Mouse (Mus musculus) cerebellum, postnatal 36 days (tissue): ENCODE measurements around the gene Arpp19.

Source experiments
- DNase-seq, 2 experiments: peaks; one replicate each; pipeline ENCODE4 v3.0.0; 2021 to 2022; ENCODE audit warnings: mixed read lengths in 2 of 2

Gene Arpp19

DNA sequence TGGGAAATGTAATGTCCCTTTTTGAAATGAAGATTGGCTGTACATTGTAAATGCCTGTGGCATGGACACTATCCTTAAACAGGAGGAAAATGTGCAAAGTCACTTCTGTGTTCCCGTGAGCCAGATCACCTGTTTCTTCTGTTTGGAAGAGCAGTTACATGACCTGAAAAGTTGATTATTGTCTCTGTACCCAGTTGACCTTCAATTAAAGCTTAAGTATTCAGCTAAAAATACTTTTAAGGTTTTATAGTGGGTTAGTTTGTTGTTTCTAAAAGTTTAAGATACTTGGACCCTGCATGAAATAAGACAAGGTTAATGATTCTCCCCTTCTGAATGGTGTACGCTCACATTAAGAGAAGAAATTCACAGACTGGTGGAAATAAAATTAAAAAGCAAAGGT, 3.2 kb downstream of the Arpp19 start:
- DNase-seq: no peak

DNA sequence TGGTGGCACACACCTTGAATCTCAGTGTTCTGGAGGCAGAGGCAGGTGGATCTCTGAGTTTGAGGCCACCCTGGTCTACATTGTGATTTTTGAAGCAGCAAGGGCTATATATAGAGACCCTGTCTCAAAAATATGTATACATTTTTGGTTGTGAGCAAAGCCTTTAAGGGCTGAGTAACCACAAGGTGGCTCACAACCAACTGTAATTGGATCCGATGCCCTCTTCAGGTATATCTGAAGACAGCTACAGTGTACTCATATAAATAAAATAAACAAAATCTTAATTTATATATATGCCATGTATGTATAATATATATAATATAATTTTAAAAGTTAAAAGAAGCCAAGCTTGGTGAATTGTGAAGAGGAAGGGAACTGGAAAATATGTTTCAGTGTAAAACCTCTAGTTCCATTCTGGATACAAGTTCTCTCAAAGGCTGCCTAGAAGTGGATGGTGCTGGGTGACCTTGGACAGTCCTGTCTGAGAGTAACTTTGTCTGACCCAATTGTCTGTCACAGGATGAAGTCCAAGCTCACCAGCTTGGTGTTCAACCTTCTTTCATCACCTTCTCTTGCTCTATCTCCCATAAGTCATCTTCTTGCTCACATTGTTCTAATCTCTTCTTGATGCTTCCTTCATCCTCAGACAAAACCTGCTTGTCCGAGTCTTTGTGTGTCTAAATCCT, 4.6 kb downstream of the Arpp19 start:
- no peak for DNase-seq

DNA sequence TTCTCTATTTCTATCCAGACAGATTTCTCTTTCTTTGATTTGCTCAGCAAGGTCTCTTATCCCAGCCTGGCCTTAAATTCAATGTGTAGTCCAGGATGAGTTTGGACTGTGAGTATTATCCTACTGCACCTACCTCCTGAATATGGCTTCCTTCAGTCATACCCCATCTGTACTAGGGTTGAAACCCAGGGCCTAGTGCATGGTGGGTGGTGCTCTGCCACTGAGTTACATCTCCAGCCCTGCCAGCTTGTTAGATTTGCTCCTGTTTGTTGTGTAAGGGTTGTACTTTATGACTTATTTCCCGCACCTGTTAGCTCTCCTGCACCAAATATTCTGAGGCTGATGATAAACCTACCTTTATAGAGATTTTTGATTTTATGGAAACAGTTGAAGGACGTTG, 5.8 kb downstream of the Arpp19 start:
- no peak for DNase-seq

DNA sequence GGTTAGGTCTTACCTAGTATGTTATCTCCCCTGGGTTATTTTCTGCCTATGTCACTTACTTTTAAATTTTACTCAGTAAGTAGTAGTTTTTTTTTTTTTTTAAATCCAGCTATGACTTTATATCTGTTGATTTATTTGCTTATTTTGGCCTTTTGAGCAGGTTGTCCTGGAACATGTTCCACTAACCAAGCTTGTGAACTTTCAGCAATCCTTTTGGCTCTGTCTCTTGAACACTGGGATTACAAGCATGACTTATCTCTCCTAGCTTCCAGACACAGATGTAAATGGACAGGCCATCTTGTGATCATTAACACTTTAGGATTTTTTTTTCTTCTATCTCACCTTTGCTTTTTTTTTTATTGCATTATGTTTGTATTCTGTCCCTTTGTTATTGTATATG, 9.7 kb downstream of the Arpp19 start:
- DNase-seq: no peak

DNA sequence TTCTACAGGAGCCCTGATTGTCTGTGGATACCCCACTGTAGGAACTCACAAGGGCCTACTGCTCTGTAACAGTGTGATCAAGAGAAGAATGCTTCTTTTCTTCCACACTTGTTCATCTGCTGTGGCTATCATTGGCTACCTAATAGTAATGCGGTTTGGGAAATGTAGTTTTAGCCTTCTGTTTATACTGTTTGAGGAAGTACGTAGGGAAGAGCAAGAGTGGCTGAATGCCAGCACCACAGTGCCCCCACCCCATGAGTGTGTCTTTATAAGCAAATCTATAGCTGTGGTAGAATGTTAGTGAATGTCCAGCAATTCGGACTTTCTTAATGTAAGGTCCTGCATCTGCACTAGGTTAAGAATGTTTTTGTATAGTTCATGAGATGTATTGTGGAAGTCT, 11.7 kb downstream of the Arpp19 start:
- no peak for DNase-seq

DNA sequence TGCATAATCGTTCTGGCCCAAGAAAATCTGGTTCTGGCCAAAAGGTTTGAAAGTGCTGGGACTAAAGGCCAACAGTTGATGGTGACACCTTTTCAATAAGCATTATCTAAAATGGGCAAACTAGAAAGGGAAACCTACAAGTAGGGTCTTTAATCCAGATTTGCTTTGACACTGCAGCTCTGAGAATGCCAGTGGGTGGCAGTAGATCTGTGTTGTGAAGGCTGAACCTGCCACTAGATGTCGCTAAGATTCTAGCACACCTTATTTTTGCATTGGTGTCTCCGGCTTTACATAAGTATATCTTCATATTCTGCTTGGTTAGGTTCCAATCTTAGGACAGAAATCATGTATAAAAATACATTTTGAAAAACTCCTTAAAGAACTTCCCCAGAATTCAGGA, 12.6 kb downstream of the Arpp19 start:
- peak; percentile 72 to 84 for DNase-seq

DNA sequence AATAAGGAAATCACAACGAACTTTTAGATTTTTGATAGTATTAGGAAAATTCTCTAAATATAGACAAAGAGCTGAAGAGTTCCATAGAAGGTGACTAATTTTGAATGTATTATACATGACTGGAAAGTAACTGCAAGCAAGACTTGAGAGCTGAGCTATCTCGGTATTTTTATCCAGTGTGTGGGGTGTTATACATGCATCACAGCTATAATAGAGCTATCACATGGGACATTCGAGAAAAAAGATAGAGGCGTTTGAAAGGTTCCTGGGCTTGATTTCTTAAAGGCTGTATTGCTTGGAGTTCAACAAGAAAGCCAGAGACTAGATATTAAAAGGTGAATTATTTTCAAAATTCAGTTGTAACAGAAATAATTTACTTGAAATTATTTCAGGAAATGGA, 14.4 kb downstream of the Arpp19 start:
- DNase-seq: no peak

DNA sequence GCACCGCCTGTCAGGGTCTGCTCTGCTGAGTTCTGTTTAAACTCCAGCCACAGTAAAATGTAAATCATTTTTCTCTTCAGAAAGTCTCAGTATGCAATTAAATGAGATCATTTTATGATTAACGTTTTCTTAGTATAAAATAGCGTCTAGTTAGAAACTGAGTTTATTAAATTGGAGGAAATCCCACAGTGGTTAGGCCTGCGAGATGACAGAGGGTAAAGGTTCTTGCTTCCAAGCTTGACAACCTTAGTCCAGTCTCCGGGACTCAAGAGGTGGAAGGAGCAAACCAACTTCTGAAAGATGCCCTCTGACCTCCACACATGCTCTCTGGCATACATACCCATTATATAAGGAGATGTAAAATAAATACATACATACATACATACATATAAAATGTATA, 17.6 kb downstream of the Arpp19 start:
- no peak for DNase-seq

DNA sequence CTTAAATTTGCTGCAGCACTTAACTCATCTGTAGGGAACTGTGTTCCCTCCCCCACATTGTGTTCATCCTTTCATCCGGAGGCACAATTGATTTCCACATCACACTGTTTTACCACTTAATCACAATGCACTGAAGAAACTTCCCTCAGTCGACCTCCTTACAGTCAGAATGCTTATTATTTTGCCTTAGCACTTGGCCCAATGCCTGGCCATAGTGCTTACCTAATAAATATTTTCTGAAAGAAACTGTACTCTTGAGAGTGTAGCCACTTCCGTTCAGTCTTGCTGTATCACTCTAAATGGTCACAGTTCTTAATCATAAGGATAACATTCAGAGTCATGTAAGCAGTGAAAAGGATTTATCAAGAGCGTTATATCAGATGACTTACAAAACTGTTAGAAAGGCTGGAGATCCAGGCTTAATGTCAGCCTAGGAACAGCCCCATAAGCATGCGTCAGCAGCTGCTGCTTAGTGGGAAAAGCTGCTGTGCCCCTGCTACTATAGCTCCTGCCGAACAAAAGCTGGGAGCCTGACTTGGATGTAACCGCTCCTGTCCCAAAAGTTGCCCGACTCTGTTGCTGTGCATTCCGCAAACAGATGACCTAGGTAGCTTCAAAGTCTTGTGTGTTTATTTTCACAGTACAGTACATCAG, 27.4 kb downstream of the Arpp19 start:
- no peak for DNase-seq

DNA sequence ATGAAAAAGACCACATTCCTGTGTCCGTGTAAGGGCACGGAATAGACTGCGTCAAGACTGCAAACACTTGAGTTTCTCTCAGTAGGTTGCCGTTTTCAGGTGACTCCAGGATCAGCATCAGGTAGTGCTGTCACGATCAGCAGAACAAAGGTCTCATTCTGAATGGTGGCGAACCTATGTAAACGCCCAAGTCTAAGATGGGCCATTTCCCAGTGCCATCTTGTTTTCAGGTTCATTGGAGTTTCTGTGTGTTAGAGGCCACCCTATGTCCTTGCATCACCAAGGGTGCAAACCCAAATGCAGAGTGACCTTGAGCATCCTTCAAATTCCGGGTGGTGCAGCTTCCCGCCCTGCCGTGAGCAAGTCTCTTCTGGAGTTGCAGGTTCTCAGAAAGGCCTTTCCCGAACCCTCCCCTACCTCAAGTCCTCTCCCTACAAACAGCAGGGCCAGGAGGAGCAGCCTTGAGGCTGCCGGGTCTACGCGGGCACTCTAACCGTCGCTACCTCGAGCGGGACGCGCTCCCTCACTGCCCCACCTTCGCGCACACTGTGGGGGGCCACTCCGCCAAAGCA, 33.1 kb downstream of the Arpp19 start, which contains the start of gene Myo5a:
TSS of gene Myo5a (plus strand) at position 559 of the 572 bp plus-strand sequence.
- DNase-seq: no peak

DNA sequence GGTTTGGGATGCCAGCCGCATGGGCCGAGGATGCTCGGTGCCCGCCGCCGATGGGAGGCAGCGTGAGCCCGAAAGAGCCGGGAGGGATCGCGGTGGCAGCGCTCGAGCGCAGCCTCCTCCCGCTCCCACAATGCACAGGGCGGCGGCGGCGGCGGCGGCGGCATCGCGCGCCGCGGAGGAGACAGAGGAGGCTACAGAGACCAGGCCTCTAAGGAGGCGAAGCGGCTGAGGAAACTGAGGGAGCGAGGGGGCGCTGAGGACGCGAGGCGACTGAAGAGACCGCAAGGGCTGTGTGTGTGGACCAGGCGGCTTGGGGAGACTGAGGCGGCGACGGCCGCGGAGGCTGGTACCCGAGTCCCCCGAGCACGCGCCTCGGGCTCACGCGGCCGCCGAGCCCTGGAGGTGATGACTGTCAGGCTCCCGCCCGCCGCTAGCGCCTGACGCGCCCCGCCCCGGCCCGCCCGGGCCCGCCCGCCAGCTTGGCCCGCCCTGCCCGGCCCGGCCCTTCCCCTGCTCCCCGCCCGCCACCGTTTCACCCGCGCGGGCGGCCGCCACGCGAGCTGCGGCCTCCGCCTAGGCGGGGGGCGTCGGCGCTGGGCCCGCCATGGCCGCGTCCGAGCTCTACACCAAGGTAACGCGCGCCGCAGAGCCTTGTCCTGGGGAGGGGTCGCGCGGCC, 33.8 kb downstream of the Arpp19 start:
- DNase-seq: peak; percentile 85 to 88

DNA sequence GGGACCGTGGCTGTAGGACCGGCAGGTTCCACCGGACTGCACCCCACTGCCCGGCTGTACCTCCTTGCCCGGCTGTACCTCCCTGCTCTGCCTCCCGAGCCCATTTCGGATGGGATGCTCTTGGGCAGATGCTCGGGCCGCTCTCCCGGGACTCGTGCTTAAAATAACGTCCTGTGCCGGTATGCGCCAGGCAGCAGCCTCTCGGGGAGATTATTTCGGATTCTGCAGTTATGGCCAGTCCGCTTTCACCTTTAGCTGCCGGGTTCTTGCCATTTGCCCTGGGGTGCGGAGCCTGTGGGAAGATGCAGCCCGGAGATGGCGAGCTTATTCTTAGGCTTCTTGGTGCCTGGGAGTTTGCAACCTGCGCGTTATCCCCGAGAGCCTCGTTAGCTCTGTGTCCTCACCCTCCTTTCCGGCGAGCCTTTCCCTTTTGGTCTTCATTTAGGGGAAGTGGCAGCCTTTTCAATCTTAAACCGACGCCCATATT, 34.3 kb downstream of the Arpp19 start:
- DNase-seq: no peak

DNA sequence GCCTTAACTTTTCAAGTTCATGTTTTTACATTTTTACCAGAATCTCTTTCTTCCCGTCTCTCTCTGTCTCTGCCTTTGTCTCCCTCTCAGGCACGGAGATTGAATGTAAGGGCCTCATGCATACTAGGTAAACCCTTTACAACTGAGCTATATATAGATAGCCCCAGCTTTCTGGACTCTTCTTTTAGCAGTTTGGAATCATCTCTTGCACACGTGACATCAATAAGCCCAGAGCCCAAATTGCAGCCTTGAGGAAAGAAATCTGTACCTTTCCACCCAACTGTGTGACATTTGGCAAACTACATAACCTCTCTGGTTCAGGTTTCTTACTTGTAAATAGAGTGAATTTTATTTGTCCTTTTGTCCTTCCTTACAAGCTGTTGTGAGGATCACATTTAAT, 34.9 kb downstream of the Arpp19 start:
- no peak for DNase-seq

DNA sequence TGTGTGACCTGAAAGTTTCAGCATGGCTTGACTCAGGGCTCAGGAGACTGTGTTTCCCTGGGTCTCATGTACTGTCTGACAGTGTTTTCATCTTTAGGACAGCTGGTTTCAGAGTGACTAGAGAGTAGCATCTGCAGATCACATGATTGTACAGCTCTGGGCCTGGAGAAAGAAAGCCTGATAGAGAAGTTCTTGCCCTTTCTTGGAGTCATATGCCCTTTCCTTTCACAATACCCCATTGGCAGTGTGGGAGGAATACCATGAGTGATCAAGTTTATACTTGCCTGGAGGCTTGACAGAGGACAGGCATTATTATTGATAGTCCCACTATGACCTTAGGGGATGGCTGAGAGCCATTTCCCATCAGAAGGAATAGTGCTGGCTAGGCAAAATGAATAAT, 39.8 kb downstream of the Arpp19 start:
- no peak for DNase-seq

DNA sequence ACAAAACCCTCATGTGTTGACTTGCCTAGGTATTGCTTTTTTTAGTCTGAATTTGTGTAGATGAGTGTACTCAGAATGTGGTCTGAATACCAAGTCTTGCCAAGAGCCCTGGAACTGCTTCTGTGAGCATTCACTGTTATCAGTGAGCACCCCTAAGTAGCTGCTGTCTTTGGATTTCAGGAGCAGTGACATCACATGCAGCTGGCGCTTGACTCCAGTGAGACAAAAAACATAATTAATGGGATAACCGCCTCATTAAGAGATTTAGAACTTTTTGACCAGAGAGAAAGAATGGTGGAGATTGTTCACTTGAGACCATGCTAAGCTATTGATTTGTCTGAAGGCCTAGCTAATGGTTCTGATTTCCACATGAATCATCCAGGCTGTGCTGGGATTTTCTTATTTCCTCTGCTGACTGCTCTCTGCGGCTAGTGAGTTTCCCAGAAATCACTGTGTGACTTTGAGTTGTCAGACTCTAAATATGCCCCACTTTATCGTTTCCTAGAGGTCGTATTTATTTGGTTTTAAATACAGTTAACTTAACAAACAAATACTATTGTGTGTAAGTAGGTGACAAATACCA, 47.9 kb downstream of the Arpp19 start:
- no peak for DNase-seq

DNA sequence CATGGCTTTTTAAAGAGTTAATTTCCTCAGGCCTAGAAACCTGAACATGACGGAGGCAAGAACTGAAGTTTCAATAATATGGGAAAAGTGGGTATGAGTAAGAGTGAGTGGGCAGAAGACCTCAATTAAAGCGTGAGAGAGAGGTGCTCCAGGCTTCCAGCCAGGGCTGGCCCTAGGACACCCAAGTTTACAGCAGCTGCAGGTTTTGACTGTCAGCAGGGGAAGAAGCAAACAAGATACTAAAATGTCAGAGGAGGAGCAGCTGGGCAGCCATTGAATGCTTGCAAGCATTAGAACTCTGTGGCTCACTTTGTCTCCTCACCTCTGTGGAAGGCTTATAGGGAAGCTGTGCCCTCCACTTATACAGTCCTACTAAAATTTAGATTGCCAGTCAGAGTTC, 50.4 kb downstream of the Arpp19 start:
- no peak for DNase-seq

DNA sequence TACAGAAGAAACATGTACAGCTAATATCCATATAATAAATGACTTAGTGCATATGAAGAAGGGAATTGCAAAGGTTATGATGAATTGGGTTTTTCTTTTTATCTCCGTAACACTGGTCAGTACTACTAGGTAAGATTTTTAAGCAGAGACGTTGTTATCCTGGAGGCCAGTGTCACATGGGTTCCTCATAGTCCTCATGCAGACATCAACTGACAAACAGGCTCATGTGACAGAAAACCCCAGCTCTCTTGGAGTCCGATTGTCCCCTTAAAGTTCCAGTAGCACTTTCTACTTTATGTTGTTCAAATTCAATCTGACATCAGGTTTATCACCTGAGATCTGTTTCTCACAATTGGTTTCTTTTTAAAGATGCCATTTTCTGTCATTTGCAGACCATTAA, 51.9 kb downstream of the Arpp19 start:
- DNase-seq: no peak

DNA sequence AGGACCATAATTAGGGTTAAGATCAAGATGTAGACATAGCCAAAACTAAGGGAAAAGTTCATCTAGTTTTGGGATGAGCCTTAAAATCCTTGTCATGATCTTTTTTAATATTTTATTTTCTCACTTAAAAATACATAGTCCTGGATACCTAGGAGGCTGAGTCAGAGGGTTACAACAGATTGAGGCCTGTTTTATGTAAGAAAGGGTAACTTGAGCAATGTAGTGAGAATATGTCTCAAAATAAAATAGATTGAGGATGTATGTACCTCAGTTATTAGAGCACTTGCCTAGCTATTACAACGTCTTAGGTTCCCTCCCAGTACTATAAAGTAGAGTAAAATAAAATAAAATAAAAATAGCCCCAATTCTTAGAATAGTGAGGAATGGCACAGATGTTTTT, 54.7 kb downstream of the Arpp19 start:
- DNase-seq: no peak

DNA sequence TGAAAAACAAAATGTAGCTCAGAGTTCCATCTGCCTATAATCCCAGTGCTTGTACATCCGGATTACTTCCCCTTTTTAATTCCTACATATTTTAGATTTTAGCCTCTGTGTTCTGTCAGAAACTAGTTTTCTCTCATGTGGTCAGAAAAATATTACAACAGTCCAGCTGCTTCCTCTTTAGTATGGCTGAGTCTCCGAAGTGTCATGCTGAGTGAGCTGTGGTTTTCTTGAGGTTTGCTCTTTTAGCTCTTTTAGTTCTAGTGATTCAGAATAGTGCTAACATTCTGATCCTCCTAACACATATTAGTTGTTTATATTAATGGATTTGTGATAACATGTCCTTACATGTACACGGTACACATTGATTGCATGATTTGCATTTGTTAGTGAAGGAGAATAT, 57.3 kb downstream of the Arpp19 start:
- no peak for DNase-seq

DNA sequence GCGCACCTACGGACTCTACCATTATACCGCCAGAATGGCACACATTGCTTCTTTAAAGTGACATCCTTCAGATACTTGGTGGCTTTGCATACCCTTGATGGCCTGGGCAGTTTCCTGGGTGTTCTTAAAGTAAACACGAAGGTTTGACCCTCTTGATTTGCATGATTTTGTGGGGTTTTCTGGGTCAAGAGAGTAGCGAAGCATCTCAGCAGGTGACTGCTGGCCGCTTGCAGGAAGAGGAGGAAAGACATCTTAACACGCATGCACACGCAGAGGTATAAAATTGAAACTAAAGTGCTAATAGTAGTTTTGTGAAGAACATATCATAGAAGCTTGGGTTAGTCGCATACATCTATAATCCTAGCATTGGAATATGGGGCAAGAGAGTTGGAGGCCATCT, 61.5 kb downstream of the Arpp19 start:
- no peak for DNase-seq

DNA sequence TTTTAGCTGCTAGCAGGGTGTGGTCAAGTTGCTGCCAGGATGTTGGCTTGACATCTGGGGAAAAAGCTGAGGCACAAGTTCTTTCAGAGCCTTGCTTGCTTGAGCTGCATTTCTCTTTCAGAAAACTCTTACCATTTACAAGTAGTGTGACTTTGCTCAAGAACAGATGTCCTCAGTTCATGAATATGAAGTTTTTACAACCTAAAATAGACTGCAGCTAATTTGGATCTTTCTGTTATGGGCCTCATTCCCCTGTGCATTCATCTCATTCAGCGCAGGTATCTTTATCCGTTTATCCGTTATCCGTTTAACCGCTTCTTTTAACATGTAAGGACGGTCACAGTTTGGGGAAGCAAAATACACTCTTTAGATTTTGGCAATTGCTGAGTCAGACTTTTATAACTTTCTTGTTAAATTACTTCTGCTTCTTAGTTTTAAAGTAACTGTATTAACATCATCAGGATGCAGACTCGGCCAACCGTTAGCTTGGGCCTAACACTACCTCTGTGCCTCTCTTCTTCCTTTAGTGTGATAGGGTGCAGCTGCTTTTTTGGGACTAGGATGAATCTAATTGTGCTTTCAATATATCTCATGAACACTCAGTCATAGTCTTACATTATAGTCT, 62.9 kb downstream of the Arpp19 start:
- DNase-seq: no peak

DNA sequence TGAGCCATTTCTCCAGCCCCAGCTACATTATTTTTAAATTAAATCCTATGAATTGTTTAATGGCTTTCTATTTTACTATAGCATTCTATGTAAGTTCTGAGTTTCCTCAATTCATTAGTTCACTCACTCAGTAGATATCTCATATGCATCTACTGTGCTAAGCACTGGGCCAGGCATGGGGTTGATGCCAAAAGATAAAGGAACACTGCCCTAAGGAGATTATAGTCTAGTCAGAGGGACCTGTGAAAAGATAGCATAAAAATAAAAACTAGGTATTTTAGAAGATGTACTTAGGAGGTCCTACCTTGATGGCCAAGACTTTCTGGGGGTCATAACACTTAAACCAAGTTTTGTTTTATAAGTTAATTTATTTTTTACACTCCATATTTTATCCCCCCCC, 64.7 kb downstream of the Arpp19 start:
- DNase-seq: no peak
